Mouse (Mus musculus): ENCODE results near the gene Ptprd.

Ptprd gene

GRCm38 (mm10) chr4:77797391-77797790 lies 414.4 kb downstream of the Ptprd start:
- WGBS = 69% methylated on average over 1 of the region's 1 CpGs

GRCm38 (mm10) chr4:77777237-77777636 lies 434.5 kb downstream of the Ptprd start:
- 29% methylated on average over 2 of the region's 2 CpGs for WGBS

GRCm38 (mm10) chr4:77763790-77764189 lies 448.0 kb downstream of the Ptprd start:
- WGBS = 63% methylated on average over 1 of the region's 1 CpGs

GRCm38 (mm10) chr4:77743391-77743790 lies 468.4 kb downstream of the Ptprd start:
- 91% methylated on average over 2 of the region's 2 CpGs for WGBS

GRCm38 (mm10) chr4:77721908-77722307 lies 489.9 kb downstream of the Ptprd start:
- 61% methylated on average over 6 of the region's 6 CpGs for WGBS

- 66% methylated on average over 2 of the region's 2 CpGs for WGBS
Measured at GRCm38 (mm10) chr4:77717792-77718191, 494.0 kb downstream of the Ptprd start.

- WGBS = 53% methylated on average over 2 of the region's 2 CpGs
Measured at GRCm38 (mm10) chr4:77710231-77710630, 501.5 kb downstream of the Ptprd start.

GRCm38 (mm10) chr4:77698294-77698693 lies 513.5 kb downstream of the Ptprd start:
- WGBS = 36% methylated on average over 2 of the region's 2 CpGs

GRCm38 (mm10) chr4:77675798-77676197 lies 536.0 kb downstream of the Ptprd start:
- WGBS = 31% methylated on average over 1 of the region's 1 CpGs

- 66% methylated on average over 2 of the region's 2 CpGs for WGBS
Measured at GRCm38 (mm10) chr4:77664761-77665160, 547.0 kb downstream of the Ptprd start.

- WGBS = 20% methylated on average over 1 of the region's 1 CpGs
Measured at GRCm38 (mm10) chr4:77662309-77662708, 549.5 kb downstream of the Ptprd start.

GRCm38 (mm10) chr4:77655669-77656068 lies 556.1 kb downstream of the Ptprd start:
- WGBS = 39% methylated on average over 1 of the region's 1 CpGs

GRCm38 (mm10) chr4:77649615-77650325 lies 562.0 kb downstream of the Ptprd start:
- 49% methylated on average over 3 of the region's 3 CpGs for WGBS

- 43% methylated on average over 2 of the region's 2 CpGs for WGBS
Measured at GRCm38 (mm10) chr4:77648911-77649310, 562.9 kb downstream of the Ptprd start.

- WGBS = 36% methylated on average over 5 of the region's 5 CpGs
Measured at GRCm38 (mm10) chr4:77647451-77648137, 564.2 kb downstream of the Ptprd start.

- WGBS = 48% methylated on average over 7 of the region's 7 CpGs
Measured at GRCm38 (mm10) chr4:77640022-77640421, 571.7 kb downstream of the Ptprd start.

- WGBS = 95% methylated on average over 1 of the region's 1 CpGs
Measured at GRCm38 (mm10) chr4:77613129-77613528, 598.6 kb downstream of the Ptprd start.

GRCm38 (mm10) chr4:77586624-77587023 lies 625.1 kb downstream of the Ptprd start:
- 40% methylated on average over 1 of the region's 1 CpGs for WGBS

GRCm38 (mm10) chr4:77586222-77586621 lies 625.5 kb downstream of the Ptprd start:
- 35% methylated on average over 1 of the region's 1 CpGs for WGBS

- WGBS = 19% methylated on average over 14 of the region's 14 CpGs
Measured at GRCm38 (mm10) chr4:77558404-77559202, 653.2 kb downstream of the Ptprd start.

- WGBS = 61% methylated on average over 4 of the region's 4 CpGs
Measured at GRCm38 (mm10) chr4:77555841-77556240, 655.9 kb downstream of the Ptprd start.

- WGBS = 73% methylated on average over 4 of the region's 4 CpGs
Measured at GRCm38 (mm10) chr4:77537843-77538242, 673.9 kb downstream of the Ptprd start.

Measured in cerebral cortex, adult 2 months (tissue).